Mouse (Mus musculus) intestine, postnatal 0 days (tissue): Measurements from ENCODE around the gene Chd9. TPM values are rescaled to one million over a fixed set of nuclear protein-coding genes. Genes with fewer than 3 reads are reported as not detected.

Source experiments
- ATAC-seq: fragments of 200-750 bp; cut with Nextera tagmentation; 2 replicates; pipeline ENCODE4 v1.8.0; 2017; ENCODE audit warnings: mild to moderate bottlenecking, moderate TSS enrichment, moderate library complexity
- H3K27ac ChIP-seq: fragments of 300-500 bp; sonication (generic); 2 replicates; pipeline ENCODE4 v1.5.1; 2014; ENCODE audit warnings: mild to moderate bottlenecking, low read depth, low read length, moderate library complexity
- H3K27me3 ChIP-seq: fragments of 300-500 bp; sonication (generic); replicated peaks from 2 replicates; pipeline ENCODE4 v1.6.1; 2014; ENCODE audit warnings: low read length, mixed read lengths; ENCODE audit not compliant: control insufficient read depth, insufficient read depth
- H3K36me3 ChIP-seq: fragments of 300-500 bp; sonication (generic); 2 replicates; pipeline ENCODE4 v1.6.1; 2014; ENCODE audit warnings: mild to moderate bottlenecking, moderate library complexity; ENCODE audit not compliant: control insufficient read depth, insufficient read depth
- H3K4me1 ChIP-seq: fragments of 300-500 bp; sonication (generic); replicated peaks from 2 replicates; pipeline ENCODE4 v1.6.1; 2014; ENCODE audit warnings: antibody characterized with exemption, low read length, mixed read lengths; ENCODE audit not compliant: control insufficient read depth, insufficient read depth
- H3K4me2 ChIP-seq: fragments of 300-500 bp; sonication (generic); replicated peaks from 2 replicates; pipeline ENCODE4 v1.6.1; 2014; ENCODE audit warnings: low read depth, mild to moderate bottlenecking, moderate library complexity
- H3K4me3 ChIP-seq: fragments of 300-500 bp; sonication (generic); 2 replicates; pipeline ENCODE4 v1.5.1; 2014; ENCODE audit warnings: low read depth, low read length
- H3K9ac ChIP-seq: fragments of 300-500 bp; sonication (generic); 2 replicates; pipeline ENCODE4 v1.6.1; 2014; ENCODE audit warnings: mild to moderate bottlenecking, low read depth, low read length
- H3K9me3 ChIP-seq: fragments of 300-500 bp; sonication (generic); 2 replicates; pipeline ENCODE4 v1.6.1; 2016; ENCODE audit warnings: mixed run types; ENCODE audit not compliant: control insufficient read depth
- CTCF ChIP-seq: sonication (generic); IDR thresholded peaks from 2 replicates; pipeline ENCODE4 v1.5.1; 2016; ENCODE audit warnings: low read depth, mild to moderate bottlenecking, control low read depth, antibody characterized with exemption, moderate library complexity
- WGBS: fragments of 180-500 bp; shearing (Covaris S2); extraction: QIAGEN DNeasy Blood & Tissue Kit; methylation state at CpG from one replicate; pipeline ENCODE4 v1.1.7; 2014; 5-methylcytosine and 5-hydroxymethylcytosine counted together
- polyA plus RNA-seq: library from polyadenylated mRNA; unstranded; fragments of >200 nt; fragmentation: Nextera tagmentation; extraction: Ambion mirVana; gene quantifications from 2 replicates; pipeline ENCODE4 v1.2.1, GENCODE M21; 2015

The Chd9 gene
- polyA plus RNA-seq, 1 experiment from 2014 or later: 236 TPM

DNA sequence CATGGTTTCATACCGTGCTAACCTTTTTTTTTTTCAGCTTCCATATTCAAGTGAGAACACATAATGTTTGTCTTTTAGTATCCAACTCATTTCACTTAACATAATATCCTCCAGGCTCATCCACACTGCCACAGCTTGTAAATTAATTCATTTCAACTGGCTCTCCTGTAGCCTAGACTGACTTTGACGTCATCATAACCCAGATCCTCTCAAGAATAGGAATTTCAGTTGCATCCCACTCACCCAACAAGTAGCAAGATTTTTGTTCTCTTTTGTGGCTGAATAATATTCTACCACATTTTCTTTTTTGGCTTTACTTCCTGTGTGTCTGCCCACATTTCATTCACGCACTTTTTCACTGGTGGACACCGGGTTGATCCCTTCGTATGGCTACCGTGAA, 9.3 kb downstream of the Chd9 start:
- Histone ChIP-seq H3K4me1 (0 out of 2 replicates have a peak, but pooled peaks cover 2% of the 10 kb centered on the region), H3K27me3 (no peaks in the 10 kb centered on the region), H3K27ac (no peak overlapping the region), H3K9ac (no peak overlapping the region), H3K9me3 (no peaks in the 10 kb centered on the region), H3K4me2 (no peak overlapping the region), H3K4me3 (no peak overlapping the region), H3K36me3 (no peaks in the 10 kb centered on the region)
- WGBS: 91% methylated on average over 6 of the region's 6 CpGs
- TF ChIP-seq CTCF: no peak
- no peak for ATAC-seq

DNA sequence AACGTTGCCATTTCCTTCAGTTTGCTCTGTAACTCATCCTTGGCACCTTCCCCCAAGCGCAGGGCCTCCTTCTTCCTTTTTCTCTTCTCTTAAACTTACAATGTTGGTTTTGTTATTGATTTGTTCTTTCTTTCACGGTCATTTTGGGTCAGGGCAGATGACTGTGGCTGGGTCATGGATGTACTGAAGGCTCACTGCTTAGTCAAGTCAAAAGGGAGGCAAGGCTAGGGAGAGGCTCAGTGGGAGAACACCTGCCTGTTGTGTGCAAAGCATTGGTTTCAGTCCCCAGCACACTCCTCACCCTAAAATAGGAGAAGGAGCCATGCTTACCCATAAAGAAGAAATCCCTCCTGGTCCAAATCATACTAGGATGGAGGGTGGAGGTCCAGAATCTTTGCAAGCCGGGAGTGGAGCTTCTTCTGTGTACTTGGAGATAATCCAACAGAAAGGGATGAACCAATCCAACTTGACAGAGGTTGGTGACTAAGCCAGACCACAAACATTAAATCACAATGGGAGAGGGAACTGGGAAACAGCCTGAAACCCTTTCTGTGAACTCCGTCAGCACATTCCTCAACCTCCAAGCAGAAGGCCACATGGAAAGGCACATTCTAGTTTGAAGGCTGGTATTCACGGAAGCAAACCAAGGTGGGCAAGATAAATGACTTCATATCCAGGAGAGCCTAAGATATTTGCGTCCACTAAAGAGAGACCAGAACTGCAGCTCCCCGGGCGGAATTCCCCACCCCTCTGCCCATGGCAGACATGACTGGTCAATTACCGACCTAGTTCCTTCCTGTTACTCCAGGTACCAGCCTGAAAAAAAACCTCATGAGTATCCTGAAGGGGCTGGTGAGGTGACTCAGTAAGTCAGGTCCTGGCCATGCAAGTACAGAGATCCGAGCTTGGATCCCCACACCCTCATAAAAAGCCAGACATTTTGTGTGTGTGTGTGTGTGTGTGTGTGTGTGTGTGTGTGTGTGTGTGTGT, 11.9 kb downstream of the Chd9 start:
- Histone ChIP-seq H3K9me3 (no peaks in the 10 kb centered on the region), H3K9ac (no peak overlapping the region), H3K4me2 (no peak overlapping the region), H3K27ac (no peak overlapping the region), H3K4me1 (0 out of 2 replicates have a peak, but pooled peaks cover 2% of the 10 kb centered on the region), H3K4me3 (no peak overlapping the region), H3K27me3 (no peaks in the 10 kb centered on the region), H3K36me3 (no peaks in the 10 kb centered on the region)
- 65% methylated on average over 11 of the region's 11 CpGs for WGBS
- no peak for TF ChIP-seq CTCF
- ATAC-seq: no peak

DNA sequence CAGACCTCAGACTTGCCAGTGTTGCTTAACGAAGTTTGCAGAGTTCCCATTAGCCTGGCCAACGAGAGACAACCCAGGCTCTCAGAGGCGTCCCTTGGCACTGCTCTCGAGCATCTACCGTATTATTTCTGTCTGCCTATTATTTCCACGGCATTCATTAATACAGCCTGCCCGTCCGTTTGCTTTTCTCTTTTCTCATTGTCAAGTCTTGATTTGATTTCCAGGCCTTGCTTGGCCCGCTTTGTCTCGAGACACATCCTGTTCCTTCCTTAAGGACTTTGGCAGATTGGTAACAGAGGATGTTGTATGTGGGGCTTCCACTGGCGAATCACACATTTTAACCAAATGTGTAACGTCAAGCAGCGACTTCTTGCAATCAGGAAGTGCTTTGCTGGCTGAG, 13.2 kb downstream of the Chd9 start:
- Histone ChIP-seq H3K4me2 (no peak overlapping the region), H3K27ac (no peak overlapping the region), H3K9ac (no peak overlapping the region), H3K9me3 (no peaks in the 10 kb centered on the region), H3K27me3 (no peaks in the 10 kb centered on the region), H3K4me3 (no peak overlapping the region), H3K36me3 (no peaks in the 10 kb centered on the region), H3K4me1 (0 out of 2 replicates have a peak, but pooled peaks cover 2% of the 10 kb centered on the region)
- no peak for TF ChIP-seq CTCF
- 73% methylated on average over 13 of the region's 13 CpGs for WGBS
- no peak for ATAC-seq

GRCm38 (mm10) chr8:90843127-90843526, 15.0 kb downstream of the Chd9 start:
- ATAC-seq: no peak

GRCm38 (mm10) chr8:90844179-90844967, 16.2 kb downstream of the Chd9 start:
- 0 out of 2 replicates have a peak, but pooled peaks cover 2% of the 10 kb centered on the region for H3K4me1 ChIP-seq

More at GRCm38 (mm10) chr8:90843127-90843526, 15.0 kb downstream of the Chd9 start:
- Histone ChIP-seq H3K4me3 (no peak overlapping the region), H3K9ac (no peak overlapping the region), H3K36me3 (no peaks in the 10 kb centered on the region), H3K27me3 (no peaks in the 10 kb centered on the region), H3K9me3 (no peaks in the 10 kb centered on the region), H3K27ac (no peak overlapping the region), H3K4me1 (0 out of 2 replicates have a peak, but pooled peaks cover 2% of the 10 kb centered on the region), H3K4me2 (no peak overlapping the region)
- 80% methylated on average over 6 of the region's 6 CpGs for WGBS
- TF ChIP-seq CTCF: no peak

GRCm38 (mm10) chr8:90847980-90848379, 19.8 kb downstream of the Chd9 start:
- no peak for TF ChIP-seq CTCF
- no peaks in the 10 kb centered on the region for H3K9me3 ChIP-seq
- no peaks in the 10 kb centered on the region for H3K4me1 ChIP-seq
- no peak overlapping the region for H3K27ac ChIP-seq
- ATAC-seq: no peak
- no peak overlapping the region for H3K4me2 ChIP-seq
- WGBS: 88% methylated on average over 7 of the region's 7 CpGs
- peaks cover 12% of the 10 kb centered on the region; the same call in 1 of the 2 replicates for H3K36me3 ChIP-seq
- H3K9ac ChIP-seq: no peak overlapping the region
- H3K27me3 ChIP-seq: no peaks in the 10 kb centered on the region
- H3K4me3 ChIP-seq: no peak overlapping the region

More at GRCm38 (mm10) chr8:90844179-90844967, 16.2 kb downstream of the Chd9 start:
- no peaks in the 10 kb centered on the region for H3K9me3 ChIP-seq
- no peak for ATAC-seq
- no peak overlapping the region for H3K4me2 ChIP-seq
- H3K27me3 ChIP-seq: no peaks in the 10 kb centered on the region
- 85% methylated on average over 9 of the region's 9 CpGs for WGBS
- TF ChIP-seq CTCF: no peak
- no peak overlapping the region for H3K9ac ChIP-seq
- H3K4me3 ChIP-seq: no peak overlapping the region
- H3K36me3 ChIP-seq: no peaks in the 10 kb centered on the region
- H3K27ac ChIP-seq: no peak overlapping the region
